1 mouse cellular context compared by ENCODE assay signal in genomic region chr4:102990595-102991340, GRCm38 (mm10).
A peak's percentile ranks its signal among the peaks of the same experiment; 100 is the strongest.
TF ChIP-seq lines count a peak whose summit lies in the region.

No protein-coding gene starts in this region.

TF ChIP-seq in CH12.LX, 34 proteins besides CTCF, POLR2A, EP300 and RAD21:
- TF ChIP-seq ZC3H11A (IDR thresholded peaks at IDR 0.05; ENCODE audit: low read depth, low read length): no peak
- no peak for TF ChIP-seq RCOR1 (conservative IDR thresholded peaks at IDR 0.05; ENCODE audit: low read depth, low read length)
- no peak for TF ChIP-seq MEF2A (IDR thresholded peaks at IDR 0.05; ENCODE audit: borderline replicate concordance, low read depth, low read length)
- TF ChIP-seq ZKSCAN1 (IDR thresholded peaks at IDR 0.05; ENCODE audit: borderline replicate concordance, low read depth, low read length): no peak
- no peak for TF ChIP-seq CHD2 (IDR thresholded peaks at IDR 0.05; ENCODE audit: low read length)
- 0 out of 2 replicates have a peak, but pooled peaks have one; percentile 15 for TF ChIP-seq ETS1 (conservative IDR thresholded peaks at IDR 0.05; ENCODE audit: low read depth, low read length)
- TF ChIP-seq MAZ (IDR thresholded peaks at IDR 0.05; ENCODE audit: low read depth, low read length): no peak
- TF ChIP-seq MAFK (IDR thresholded peaks at IDR 0.05; ENCODE audit: insufficient replicate concordance, low read length): no peak
- no peak for TF ChIP-seq SMC3 (IDR thresholded peaks at IDR 0.05; ENCODE audit: low read depth, low read length)
- TF ChIP-seq BHLHE40 (IDR thresholded peaks at IDR 0.05; ENCODE audit: low read depth, low read length): peak; percentile 85
- TF ChIP-seq CHD1 (IDR thresholded peaks at IDR 0.05; ENCODE audit: low read depth, low read length): no peak
